Mouse (Mus musculus) neural tube, embryonic 14.5 days (tissue): ENCODE results near the gene Pcsk1n. TPM values are rescaled to one million over a fixed set of nuclear protein-coding genes. Genes with fewer than 3 reads are reported as not detected.

ENCODE experiments used
- ATAC-seq: fragments of 200-750 bp; cut with Nextera tagmentation; 2 replicates; pipeline ENCODE4 v1.8.0; 2017; ENCODE audit warnings: low read depth, mild to moderate bottlenecking, moderate TSS enrichment, moderate library complexity
- H3K27ac ChIP-seq: fragments of 300-500 bp; sonication (generic); 2 replicates; pipeline ENCODE4 v1.5.1; 2014; ENCODE audit warnings: low read depth, mild to moderate bottlenecking, control low read depth, low read length, moderate library complexity, mixed read lengths
- H3K27me3 ChIP-seq: fragments of 300-500 bp; sonication (generic); 2 replicates; pipeline ENCODE4 v1.6.1; 2014; ENCODE audit warnings: low read length; ENCODE audit not compliant: control insufficient read depth, insufficient read depth
- H3K36me3 ChIP-seq: fragments of 300-500 bp; sonication (generic); 2 replicates; pipeline ENCODE4 v1.6.1; 2014; ENCODE audit warnings: low read length, mixed read lengths; ENCODE audit not compliant: control insufficient read depth, insufficient read depth
- H3K4me1 ChIP-seq: fragments of 300-500 bp; sonication (generic); 2 replicates; pipeline ENCODE4 v1.6.1; 2014; ENCODE audit warnings: low read length; ENCODE audit not compliant: control insufficient read depth, insufficient read depth
- H3K4me2 ChIP-seq: fragments of 300-500 bp; sonication (generic); 2 replicates; pipeline ENCODE4 v1.6.1; 2014; ENCODE audit warnings: mild to moderate bottlenecking, low read depth, low read length, control low read depth
- H3K4me3 ChIP-seq: fragments of 300-500 bp; sonication (generic); 2 replicates; pipeline ENCODE4 v1.5.1; 2014; ENCODE audit warnings: low read depth, low read length, control low read depth, mixed read lengths
- H3K9ac ChIP-seq: fragments of 300-500 bp; sonication (generic); replicated peaks from 2 replicates; pipeline ENCODE4 v1.6.1; 2014; ENCODE audit warnings: low read depth, mild to moderate bottlenecking, control low read depth, low read length, mixed read lengths
- H3K9me3 ChIP-seq: fragments of 300-500 bp; sonication (generic); 2 replicates; pipeline ENCODE4 v1.6.1; 2016; ENCODE audit warnings: low read length; ENCODE audit not compliant: control insufficient read depth
- whole genome bisulfite sequencing: fragments of 180-500 bp; shearing (Covaris S2); extraction: QIAGEN DNeasy Blood & Tissue Kit; methylation state at CpG from one replicate; pipeline ENCODE4 v1.1.7; 2014; 5-methylcytosine and 5-hydroxymethylcytosine counted together
- polyA plus RNA-seq: library from polyadenylated mRNA; unstranded; fragments of >200 nt; fragmentation: Nextera tagmentation; extraction: Ambion mirVana; gene quantifications from 2 replicates; pipeline ENCODE4 v1.2.1, GENCODE M21; 2014

Gene Pcsk1n
- polyA plus RNA-seq, 1 experiment from 2014 or later, result 258 TPM

- Histone ChIP-seq H3K9ac (no peak within 1 kb of the TSS), H3K4me3 (no peak within 1 kb of the TSS), H3K4me1 (no peaks in the 10 kb centered on the region), H3K27me3 (no peaks in the 10 kb centered on the region), H3K27ac (no peak within 1 kb of the TSS), H3K9me3 (no peaks in the 10 kb centered on the region), H3K36me3 (no peaks in the 10 kb centered on the region), H3K4me2 (no peak within 1 kb of the TSS)
- ATAC-seq, result no peak
- 29% methylated on average over 16 of the region's 19 CpGs for WGBS
Measured at GRCm38 (mm10) chrX:7928270-7928790, 8.7 kb downstream of the Pcsk1n start, which contains the start of gene Eras. TSS of gene Eras (minus strand) at chrX:7928607.

GRCm38 (mm10) chrX:7936874-7937273 is 17.3 kb downstream of the Pcsk1n start:
- H3K4me2 ChIP-seq, result no peak overlapping the region
- H3K36me3 ChIP-seq, result no peaks in the 10 kb centered on the region; the same call in 1 of the 2 replicates
- H3K9ac ChIP-seq, result no peak overlapping the region
- no peak overlapping the region for H3K27ac ChIP-seq
- WGBS, result 52% methylated on average over 11 of the region's 11 CpGs
- no peaks in the 10 kb centered on the region for H3K9me3 ChIP-seq
- no peaks in the 10 kb centered on the region for H3K4me1 ChIP-seq
- no peaks in the 10 kb centered on the region for H3K27me3 ChIP-seq
- no peak for ATAC-seq
- H3K4me3 ChIP-seq, result no peak overlapping the region

GRCm38 (mm10) chrX:7937667-7938066 is 18.0 kb downstream of the Pcsk1n start:
- 97% methylated on average over 6 of the region's 6 CpGs for WGBS
- Histone ChIP-seq H3K27ac (no peak overlapping the region), H3K9me3 (no peaks in the 10 kb centered on the region), H3K36me3 (no peaks in the 10 kb centered on the region; the same call in 1 of the 2 replicates), H3K4me3 (no peak overlapping the region), H3K9ac (no peak overlapping the region), H3K4me1 (no peaks in the 10 kb centered on the region), H3K27me3 (no peaks in the 10 kb centered on the region), H3K4me2 (no peak overlapping the region)
- no peak for ATAC-seq

GRCm38 (mm10) chrX:7945618-7946017 is 26.0 kb downstream of the Pcsk1n start:
- Histone ChIP-seq H3K27me3 (no peaks in the 10 kb centered on the region), H3K4me1 (no peaks in the 10 kb centered on the region), H3K36me3 (no peaks in the 10 kb centered on the region), H3K27ac (no peak overlapping the region), H3K9ac (no peak overlapping the region), H3K9me3 (no peaks in the 10 kb centered on the region), H3K4me3 (no peak overlapping the region), H3K4me2 (no peak overlapping the region)
- ATAC-seq, result no peak
- WGBS, result 75% methylated on average over 8 of the region's 8 CpGs

GRCm38 (mm10) chrX:7947108-7947899 is 27.7 kb downstream of the Pcsk1n start, which contains the start of gene Hdac6:
TSS of gene Hdac6 (minus strand) at chrX:7947889.
- H3K4me1 ChIP-seq, result no peaks in the 10 kb centered on the region
- H3K4me3 ChIP-seq, result peak within 1 kb of the TSS; percentile 36
- H3K9ac ChIP-seq, result peak within 1 kb of the TSS; percentile 39
- 16% methylated on average over 37 of the region's 37 CpGs for WGBS
- H3K27me3 ChIP-seq, result no peaks in the 10 kb centered on the region
- ATAC-seq, result peak; percentile 98
- peak within 1 kb of the TSS; percentile 56; the same call in 1 of the 2 replicates for H3K27ac ChIP-seq
- H3K36me3 ChIP-seq, result no peaks in the 10 kb centered on the region
- H3K9me3 ChIP-seq, result no peaks in the 10 kb centered on the region
- peak within 1 kb of the TSS; percentile 44 for H3K4me2 ChIP-seq

- ATAC-seq, result no peak
- WGBS, result 23% methylated on average over 38 of the region's 38 CpGs
- no peaks in the 10 kb centered on the region for H3K27me3 ChIP-seq
- H3K27ac ChIP-seq, result peak overlapping the region; percentile 56; the same call in 1 of the 2 replicates
- no peaks in the 10 kb centered on the region for H3K4me1 ChIP-seq
- H3K4me3 ChIP-seq, result peak overlapping the region; percentile 36
- peak overlapping the region; percentile 35 for H3K9ac ChIP-seq
- H3K36me3 ChIP-seq, result no peaks in the 10 kb centered on the region
- peak overlapping the region; percentile 32; the same call in 1 of the 2 replicates for H3K4me2 ChIP-seq
- H3K9me3 ChIP-seq, result no peaks in the 10 kb centered on the region
Measured at GRCm38 (mm10) chrX:7947900-7948492, 28.4 kb downstream of the Pcsk1n start.

GRCm38 (mm10) chrX:7950091-7950490 is 30.5 kb downstream of the Pcsk1n start:
- Histone ChIP-seq H3K27me3 (no peaks in the 10 kb centered on the region), H3K9me3 (no peaks in the 10 kb centered on the region), H3K27ac (no peak overlapping the region), H3K9ac (no peak overlapping the region), H3K4me1 (no peaks in the 10 kb centered on the region), H3K36me3 (no peaks in the 10 kb centered on the region), H3K4me3 (no peak overlapping the region), H3K4me2 (no peak overlapping the region)
- WGBS, result 94% methylated on average over 7 of the region's 7 CpGs
- ATAC-seq, result no peak

- Histone ChIP-seq H3K9ac (no peak overlapping the region), H3K27ac (no peak overlapping the region), H3K4me3 (no peak overlapping the region), H3K36me3 (no peaks in the 10 kb centered on the region), H3K4me2 (no peak overlapping the region), H3K9me3 (no peaks in the 10 kb centered on the region), H3K4me1 (no peaks in the 10 kb centered on the region), H3K27me3 (no peaks in the 10 kb centered on the region)
- ATAC-seq, result no peak
- 94% methylated on average over 9 of the region's 9 CpGs for WGBS
Measured at GRCm38 (mm10) chrX:7958868-7959267, 39.2 kb downstream of the Pcsk1n start.
